Mouse (Mus musculus) megakaryocyte-erythroid progenitor cell, adult 5-6 weeks (primary cell): Measurements from ENCODE around the gene Gxylt2. TPM values are rescaled to one million over a fixed set of nuclear protein-coding genes. Genes with fewer than 3 reads are reported as not detected.
A peak's percentile ranks its signal among the peaks of the same experiment; 100 is the strongest.

Source experiments
- ATAC-seq: replicated peaks from 2 replicates; pipeline ENCODE4 v1.8.0; 2016; ENCODE audit warnings: mild to moderate bottlenecking, inconsistent platforms; ENCODE audit not compliant: severe bottlenecking, poor library complexity, low FRiP score, low TSS enrichment
- total RNA-seq, 2 experiments: library from RNA; stranded (forward) in 1 of 2; stranded (reverse) in 1 of 2; fragments of 200-1000, 215-1000 nt in 1 of 2; fragments of >200 nt in 1 of 2; fragmentation: Nextera tagmentation in 1 of 2; gene quantifications; 2 replicates each; pipeline ENCODE4 v1.2.3; 2014 to 2017

Gxylt2 gene
- not detected in 2 replicates for total RNA-seq (2014; fragmentation: Nextera tagmentation)
- not detected in 2 replicates for total RNA-seq (2017)

DNA sequence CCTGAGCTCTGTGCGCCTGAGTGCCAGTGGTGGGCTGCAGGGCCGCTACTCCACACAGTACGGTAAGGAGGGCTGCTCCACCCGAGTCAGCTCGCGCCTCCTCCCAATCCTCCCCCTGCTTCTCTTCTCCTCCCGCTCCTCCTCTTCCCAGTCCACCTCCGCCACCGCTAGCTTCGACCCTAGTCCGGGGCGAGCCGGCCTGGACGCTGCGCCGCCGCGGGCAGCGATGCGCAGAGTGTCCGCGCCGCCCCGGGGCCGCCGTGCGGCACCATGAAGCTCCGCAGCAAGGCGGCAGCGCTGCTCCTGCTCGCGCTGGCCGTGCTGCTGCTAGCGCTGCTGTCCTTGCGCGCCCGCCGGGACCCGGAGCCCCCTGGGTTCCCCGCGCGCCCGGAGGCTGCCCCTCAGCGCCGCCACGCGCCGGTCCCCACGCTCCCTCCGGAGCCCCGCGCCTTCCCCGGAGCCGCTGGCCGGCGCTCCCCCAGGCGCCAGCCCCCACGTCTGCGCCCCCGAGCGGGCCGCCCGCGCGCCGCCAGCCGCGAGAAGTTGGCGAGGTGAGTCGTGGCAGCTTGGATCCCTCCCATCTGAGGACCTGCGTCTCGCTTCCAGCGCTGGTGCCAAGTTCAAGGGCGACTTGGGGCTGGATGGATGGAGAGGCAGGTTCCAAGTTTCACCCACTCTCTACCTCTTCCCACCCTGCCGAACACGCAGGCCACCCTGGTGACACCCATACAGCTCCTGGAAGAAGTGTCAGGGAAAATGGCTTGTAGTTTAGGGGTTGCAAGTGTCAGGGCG is at the start of gene Gxylt2:
Gene Gxylt2 (plus strand): TSS at position 161 of the 792 bp plus-strand sequence.
- 0 out of 2 replicates have a peak, but pooled peaks have one; percentile 26 for ATAC-seq

DNA sequence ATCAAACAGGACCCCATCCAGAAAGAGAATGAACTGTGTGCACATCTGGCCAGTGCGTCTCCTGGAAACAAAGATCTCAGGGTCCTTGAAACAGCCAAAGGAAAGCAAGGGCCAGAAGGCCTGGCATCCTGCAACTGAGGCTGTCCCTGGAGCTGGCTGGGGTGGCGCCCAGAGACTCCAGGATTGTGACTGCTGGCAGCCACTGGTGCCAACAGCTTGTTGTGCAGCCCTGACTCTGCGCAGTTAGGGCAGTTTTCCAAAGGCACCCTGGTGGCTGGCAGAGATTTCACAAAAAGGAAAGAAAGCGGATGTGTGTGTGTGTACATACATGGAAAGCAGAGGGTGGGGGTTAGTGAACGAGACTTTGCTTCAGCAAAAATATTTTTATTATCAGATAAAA is 44.1 kb upstream of the Gxylt2 start:
- no peak for ATAC-seq

DNA sequence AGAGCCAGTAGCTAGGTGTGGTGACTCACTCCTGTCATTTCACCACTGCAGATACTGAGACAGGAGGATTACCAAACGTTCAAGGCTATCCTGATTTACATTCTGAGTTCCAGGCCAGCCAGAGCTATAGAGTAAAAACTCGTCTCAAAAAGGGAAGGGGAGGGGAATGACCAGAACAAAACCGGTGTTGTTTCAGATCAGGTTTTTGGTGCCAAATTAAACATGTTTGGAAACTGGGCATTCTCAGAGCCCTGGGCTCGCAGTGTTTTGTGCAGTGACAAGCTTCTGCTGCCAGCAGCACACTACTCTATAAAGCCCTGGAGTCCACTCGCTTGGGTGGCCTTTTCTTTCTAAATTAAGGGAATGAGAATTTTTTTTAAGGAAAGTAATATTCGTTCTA is 42.3 kb upstream of the Gxylt2 start:
- no peak for ATAC-seq

DNA sequence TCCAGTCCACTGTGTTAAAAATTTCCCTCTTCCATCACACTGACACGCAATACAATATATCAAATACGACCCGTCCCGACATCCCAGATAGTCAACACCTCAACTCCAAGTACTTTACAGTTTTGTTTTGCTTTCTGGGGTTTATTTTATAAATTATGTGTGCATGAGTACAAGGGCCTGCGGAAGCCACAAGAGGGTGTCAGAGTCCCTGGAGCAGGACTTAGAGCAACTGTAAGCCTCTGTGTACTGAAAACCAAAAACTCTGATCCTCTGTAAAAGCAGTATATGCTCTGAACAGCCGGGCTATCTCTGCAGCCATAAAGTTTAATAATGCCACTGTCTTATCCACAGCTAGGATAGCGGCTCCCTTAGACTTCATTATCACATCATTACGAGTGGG is 36.9 kb upstream of the Gxylt2 start:
- no peak for ATAC-seq

DNA sequence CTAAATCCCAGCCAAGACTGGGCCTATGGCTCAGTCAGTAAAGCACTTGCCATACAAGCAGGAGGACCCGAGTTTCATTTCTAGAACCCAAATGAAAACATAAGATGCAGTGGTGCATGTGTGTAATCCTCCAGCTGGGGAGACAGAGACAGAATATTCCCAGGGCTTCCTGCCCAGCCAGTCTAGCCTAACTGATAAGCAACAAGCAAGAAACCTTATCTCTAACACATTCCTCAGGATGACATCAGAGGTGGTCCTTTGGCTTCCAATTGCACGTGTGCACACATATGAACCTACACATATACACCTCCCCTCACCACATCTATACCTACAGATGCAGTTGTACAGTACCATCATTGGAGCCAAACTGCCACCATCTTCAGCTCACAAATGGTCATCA is 35.7 kb upstream of the Gxylt2 start:
- ATAC-seq: no peak

DNA sequence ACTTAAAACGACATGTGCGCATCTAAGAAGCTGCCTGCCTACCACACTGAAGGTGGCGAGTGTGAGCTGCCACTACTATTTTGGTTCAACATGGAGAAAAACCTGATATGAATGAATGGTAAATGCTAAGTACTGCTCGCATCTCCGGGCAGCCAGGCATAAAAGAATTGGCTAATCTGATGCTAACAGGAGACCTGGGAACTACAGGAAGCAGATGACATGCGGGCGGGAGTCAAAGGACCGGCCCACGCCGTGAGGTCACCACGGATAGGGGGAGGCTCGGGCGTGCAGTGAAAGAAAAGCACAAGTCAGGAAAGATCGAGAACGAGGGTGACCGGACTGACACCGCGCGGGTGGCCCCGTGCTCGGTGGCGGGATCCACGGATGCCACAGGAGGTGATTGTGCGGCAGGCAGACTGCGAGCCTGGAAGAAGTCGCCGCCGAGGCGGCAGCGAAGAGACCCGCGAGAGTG is 34.1 kb upstream of the Gxylt2 start:
- peak; percentile 90 for ATAC-seq

DNA sequence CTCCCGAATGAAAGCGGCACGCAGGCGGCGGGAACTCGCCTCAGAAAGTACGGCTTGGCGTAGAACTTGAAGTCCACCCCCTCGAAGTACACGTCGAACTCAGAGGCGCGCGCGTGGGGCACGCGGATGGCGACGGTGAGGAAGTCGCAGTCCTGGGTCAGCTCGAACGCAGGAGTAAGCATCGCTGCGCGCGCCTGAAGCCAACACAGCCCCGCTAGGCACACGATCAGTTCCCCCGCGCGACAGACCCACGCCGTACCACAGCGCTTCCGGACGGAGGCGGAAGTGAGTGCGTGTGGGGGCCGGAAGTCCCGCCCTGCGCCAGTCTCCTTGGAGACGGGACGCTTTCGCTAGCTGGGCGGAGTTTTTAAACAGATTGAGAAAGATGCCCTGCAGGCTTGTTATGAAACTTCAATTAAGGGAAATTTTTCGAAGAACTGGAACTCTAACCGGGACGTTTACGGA is 33.6 kb upstream of the Gxylt2 start, which contains the start of gene Shq1:
Gene Shq1 (minus strand): TSS at position 278 of the 465 bp plus-strand sequence.
- ATAC-seq: peak; percentile 89

DNA sequence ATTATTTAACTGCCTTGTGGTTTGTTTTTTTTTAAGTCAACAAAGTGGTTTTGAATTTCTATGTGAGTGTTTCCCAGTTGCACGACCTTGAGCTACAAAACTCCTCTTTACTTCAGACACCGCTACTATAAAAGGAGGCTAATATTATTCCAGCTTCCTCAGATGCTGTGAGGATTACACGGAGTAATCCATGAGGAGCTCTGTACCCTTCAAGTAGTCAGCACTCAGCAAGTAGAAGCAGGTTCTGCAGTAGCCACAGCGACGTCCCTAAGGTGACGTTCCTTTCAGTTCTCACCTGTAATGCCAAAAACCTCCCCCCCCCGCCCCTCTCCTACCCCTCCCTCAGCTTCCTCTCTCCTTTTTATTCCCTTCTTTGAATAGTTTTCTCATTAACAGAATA is 33.1 kb upstream of the Gxylt2 start:
- ATAC-seq: no peak

DNA sequence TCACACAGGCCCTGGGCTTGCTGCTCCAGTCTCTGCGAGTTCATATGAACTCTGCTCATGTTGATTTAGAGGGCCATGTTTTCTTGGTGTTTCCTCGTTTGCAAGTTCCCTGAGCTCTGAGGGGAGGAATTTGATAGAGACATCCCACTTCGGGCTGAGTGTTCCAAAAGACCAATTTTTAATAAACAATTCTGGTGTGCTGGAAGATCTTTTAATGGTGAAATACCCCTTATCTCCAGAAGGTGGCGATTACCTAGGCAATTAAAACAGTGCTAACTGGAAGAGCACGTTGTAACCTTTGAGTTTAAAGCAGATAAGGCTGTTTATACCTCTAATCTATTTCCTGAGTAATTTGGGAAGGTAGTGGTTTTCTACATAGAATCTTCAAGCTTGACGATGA is 29.6 kb upstream of the Gxylt2 start:
- ATAC-seq: no peak; the same call in 1 of the 2 replicates

DNA sequence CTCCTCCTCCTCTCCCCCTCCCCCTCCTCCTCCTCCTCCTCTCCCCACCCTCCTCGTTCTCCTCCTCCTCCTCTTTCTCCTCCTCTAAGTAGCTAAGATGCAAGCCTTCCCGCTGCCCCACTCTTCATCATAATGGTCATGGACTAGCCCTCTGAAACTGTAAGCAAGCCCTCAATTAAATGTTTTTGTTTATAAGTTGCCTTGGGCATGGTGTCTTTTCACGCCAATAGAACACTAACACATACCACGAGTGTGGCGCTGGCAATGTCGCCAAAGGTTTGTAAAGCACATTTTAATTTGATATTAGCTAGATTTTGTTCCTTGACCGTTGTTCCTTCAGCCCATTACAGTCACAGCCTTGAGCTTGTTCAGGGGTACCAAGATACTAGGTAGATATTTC is 28.1 kb upstream of the Gxylt2 start:
- ATAC-seq: no peak

DNA sequence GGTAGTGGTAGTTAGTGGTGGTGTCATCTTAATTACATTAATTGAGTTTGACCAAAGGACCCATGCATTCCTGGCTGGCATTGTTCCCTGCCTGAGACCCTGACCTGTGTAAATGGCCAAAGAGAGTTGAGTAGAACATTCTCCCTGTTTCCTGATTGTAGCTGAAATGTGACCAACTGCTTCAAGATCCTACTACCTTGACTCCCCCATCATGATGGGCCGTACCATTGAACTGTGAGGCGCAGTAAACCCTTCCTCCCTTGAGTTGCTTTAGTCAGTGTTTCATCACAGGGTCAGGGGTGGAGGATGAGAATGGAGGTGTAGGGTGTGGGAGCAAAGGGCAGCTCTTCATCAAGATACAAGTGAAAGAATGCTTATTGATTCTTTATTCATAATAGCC is 25.9 kb upstream of the Gxylt2 start:
- no peak for ATAC-seq

DNA sequence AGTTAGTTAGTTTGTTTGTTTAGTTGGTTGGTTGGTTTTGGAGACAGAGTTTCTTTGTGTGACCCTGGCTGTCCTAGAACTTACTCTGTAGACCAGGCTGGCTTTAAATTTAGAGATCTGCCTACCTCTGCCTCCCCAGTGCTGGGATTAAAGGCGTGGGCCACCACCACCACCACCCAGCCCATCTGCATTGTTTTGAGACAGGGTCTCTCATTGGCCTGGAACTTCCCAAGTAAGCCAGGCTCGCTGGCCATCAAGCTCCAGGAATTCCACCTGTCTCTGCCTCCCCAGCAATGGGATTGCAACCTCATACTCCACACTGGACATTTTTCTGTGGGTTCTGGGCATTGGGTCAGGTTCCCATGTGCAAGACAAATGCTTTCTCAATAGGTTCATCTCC is 18.2 kb upstream of the Gxylt2 start:
- no peak for ATAC-seq

DNA sequence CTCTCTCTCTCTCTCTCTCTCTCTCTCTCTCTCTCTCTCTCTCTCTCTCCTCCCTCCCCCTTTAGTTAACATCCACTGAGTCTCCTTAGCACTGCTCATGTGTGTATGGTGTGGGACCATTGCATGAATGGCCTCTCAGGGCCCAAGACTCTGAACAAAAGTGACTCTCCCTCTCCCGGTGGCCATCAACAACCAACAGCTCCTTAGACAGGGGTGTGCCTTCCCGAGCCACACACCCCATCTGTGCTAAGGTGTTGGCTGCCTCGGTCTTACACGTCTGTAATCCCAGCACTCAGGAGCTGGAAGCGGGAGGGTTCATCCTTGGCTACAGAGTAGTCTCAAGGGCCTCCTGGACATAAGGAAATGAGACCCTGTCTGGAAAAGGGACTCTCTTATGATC is 4.5 kb upstream of the Gxylt2 start:
- ATAC-seq: no peak

DNA sequence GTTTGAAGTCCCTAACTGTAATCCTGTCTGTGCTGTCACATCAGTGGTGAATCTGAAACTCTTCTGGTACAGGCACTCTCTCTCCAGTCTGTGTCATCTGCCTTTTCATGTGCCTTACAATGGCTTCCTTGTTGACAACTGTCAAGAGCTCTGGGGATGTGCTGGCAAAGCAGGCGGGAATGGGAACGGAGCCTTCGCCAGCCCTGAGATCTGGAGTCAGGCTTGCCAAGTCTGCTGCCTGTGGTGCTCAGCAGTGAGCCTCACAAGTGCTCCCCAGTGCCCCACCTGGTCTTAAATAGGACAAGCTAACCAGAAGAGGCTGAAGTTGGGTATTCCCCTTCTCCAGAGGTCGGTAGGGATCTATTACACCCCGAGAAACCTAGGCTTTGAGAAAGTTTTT is 3.8 kb upstream of the Gxylt2 start:
- ATAC-seq: no peak

DNA sequence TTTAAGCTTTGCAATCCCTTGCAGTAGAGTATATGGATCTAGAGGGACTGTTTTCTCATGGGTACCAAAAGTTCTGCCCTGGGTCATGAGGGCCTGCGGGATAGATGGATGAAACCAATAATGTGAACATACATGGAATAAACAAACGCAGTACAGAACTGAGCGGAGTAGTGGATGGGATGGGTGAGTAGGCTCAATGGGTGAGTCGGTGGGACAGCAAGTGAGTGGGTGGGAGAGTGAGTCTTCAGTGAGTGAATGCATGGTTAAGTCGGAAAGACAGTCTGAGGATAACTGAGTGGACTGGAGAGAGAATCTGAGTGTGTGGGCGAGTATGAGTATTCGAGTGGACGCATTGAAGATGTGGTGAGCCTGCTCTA is 349 bp upstream of the Gxylt2 start:
- no peak for ATAC-seq

DNA sequence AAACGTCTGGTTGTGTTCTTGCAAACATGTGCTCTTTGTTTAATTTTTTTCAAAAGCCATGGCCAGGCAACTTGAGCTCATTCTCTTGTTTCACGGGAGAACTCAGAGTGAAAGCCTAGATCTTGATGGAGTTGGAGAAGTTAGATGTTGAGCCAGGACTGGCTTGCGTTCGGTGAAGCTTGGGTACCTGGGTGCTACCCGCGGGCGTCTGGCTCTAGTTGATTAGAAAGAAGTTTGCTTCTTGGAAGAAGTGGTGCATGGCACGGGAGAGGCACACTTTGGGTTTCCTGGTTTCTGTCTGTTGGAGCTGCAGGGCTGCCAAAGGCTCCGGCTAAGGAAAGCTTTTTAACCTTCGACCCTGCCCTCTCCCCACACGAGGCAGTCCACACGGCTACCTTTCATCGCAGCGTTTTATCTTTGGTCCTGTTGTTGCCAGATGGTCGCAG is 855 bp downstream of the Gxylt2 start:
- no peak for ATAC-seq

DNA sequence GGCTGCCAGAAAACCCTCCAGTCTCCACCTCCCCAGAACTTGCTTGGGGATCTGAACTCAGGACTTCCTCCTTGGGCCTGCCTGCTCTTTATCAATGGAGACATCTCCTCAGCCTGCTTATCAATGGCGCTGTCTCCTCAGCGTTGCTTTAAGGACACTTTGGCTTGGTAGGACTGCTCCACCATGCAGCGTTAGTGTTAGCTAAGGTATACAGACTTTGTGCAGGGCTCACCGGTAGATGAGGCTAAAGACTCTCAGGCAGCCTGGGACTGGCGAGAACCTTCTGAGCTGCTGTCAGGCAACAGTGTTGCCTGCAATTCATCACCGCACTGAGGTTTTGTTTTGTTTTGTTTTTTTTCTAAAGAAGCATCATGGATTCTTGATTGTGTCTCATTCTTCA is 2.3 kb downstream of the Gxylt2 start:
- ATAC-seq: no peak

DNA sequence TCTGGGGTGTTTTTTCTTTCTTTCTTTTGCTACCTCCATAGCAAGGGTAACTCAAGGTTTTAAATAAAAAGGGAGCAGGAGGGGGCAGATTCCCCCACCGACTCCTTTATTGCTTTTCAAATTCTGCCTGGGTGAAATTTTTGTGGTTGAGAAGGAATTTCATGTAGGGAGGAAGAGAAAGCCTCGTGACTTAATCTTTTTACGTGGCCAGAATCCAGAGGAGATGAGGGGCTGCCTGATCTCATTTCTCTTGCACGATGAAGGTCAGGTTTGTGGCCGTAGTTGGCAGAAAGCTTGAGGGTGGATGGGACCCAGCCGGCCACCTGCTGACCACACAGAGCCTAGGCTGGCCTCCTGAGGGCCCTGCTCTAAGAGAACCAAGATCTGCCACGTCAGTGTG is 3.0 kb downstream of the Gxylt2 start:
- no peak for ATAC-seq

DNA sequence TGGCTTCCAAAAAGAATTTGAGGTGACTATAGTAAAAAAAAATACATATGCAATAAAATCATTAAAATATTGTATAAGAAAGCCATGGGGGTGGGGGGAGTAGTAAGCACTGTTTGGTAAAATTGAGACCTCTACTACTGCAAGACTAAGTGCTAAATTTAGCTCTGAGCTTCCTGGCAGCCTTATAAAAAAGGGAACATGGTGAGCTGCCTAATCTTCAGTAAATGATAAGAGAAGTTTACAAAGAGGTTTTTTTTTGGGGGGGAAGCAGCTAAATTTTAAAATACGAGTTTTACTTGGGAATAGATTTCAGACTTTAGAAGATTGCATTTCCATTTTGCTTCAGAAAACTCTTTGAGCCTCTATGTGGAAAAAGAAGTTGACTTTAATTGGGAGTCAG is 3.7 kb downstream of the Gxylt2 start:
- no peak for ATAC-seq

DNA sequence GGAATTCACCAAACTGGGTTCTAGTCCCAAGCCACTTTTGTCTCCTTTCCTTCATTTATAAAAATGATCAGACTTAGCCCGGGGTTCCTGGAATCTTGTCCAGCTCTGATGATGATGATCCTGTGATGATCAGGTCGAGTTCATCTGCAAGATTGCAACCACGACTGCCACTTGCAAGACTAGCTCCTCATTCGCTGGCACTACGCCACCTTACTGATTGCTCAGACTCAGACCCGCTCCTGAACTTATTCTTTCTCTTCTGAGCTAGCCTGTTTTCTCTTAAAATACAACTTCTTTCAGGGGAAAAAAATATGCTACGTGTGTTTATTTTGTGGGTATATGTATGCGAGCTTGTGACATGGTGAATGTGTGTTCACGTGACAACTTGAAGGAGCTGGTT is 4.5 kb downstream of the Gxylt2 start:
- no peak for ATAC-seq

DNA sequence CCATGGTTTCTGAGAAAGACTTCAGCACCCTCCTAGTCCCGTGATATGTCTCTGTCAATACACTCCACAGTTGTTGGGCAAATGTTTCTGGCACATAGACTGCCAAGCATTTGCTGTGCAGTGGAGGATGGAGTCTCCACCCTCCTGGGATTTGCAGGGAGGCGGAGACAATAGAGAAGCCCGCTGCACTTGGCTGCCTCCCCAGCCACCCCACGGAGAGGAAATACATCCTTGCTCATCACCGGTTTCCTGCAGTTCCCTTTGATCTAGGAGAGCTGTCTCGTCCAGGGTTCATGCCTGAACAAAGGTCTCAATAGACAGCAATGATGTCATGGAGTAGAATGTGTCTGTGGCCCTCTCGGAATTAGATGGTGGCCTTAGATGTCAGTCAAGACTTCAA is 4.9 kb downstream of the Gxylt2 start:
- ATAC-seq: no peak
